Mouse (Mus musculus): Measurements from ENCODE around the gene Immp2l. TPM values are rescaled to one million over a fixed set of nuclear protein-coding genes. Genes with fewer than 3 reads are reported as not detected.
A peak's percentile ranks its signal among the peaks of the same experiment; 100 is the strongest.

Immp2l gene
- polyA plus RNA-seq, 1 experiment from 2014 or later = 8.5 TPM

DNA sequence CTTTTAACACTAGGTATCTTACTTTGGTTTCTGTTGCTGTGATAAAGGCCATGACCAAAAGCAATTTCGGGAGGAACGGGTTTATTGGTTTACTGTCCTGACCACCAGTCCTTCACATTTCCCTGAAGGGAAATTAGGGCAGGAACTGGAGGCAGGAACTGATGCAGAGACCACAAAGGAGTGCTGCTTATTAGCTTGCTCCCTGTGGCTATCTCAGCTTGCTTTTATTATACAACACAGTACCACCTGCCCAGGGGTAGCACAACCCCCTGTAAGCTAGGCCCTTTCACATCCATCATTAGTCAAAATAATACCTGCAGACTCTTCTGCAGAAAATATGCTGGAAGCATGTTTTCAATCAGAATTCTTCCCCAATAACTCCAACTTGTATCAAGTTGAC is 844.4 kb downstream of the Immp2l start:
- H3K9me3 ChIP-seq = peaks cover 6% of the 10 kb centered on the region
- H3K9ac ChIP-seq = no peak overlapping the region
- H3K4me1 ChIP-seq (replicated peaks) = no peaks in the 10 kb centered on the region
- no peaks in the 10 kb centered on the region for H3K27me3 ChIP-seq
- H3K27ac ChIP-seq (replicated peaks) = no peak overlapping the region
- no peak for ATAC-seq (ENCODE audit: low read depth)
- no peak overlapping the region for H3K4me2 ChIP-seq
- H3K4me3 ChIP-seq = no peak overlapping the region
- WGBS = 75% methylated on average over 2 of the region's 2 CpGs
- 0 out of 2 replicates have a peak, but pooled peaks cover 3% of the 10 kb centered on the region for H3K36me3 ChIP-seq

DNA sequence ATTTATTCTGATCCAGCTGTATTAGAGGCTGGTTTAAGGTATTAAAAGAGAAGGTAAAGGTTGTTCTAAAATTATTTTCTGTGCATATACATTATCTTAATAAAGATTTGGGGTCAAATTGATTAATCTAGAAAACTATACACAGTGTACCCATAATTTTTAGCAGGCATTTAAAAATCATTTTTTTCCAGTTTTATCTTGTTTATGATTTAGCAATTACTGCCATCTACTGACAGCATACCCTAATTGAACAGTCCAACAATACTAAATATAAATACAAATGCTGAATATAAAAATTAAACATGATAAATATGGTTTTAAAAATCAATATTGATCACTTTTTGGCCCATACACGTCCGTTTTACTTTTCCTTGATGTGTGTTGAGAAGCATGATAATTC is 850.1 kb downstream of the Immp2l start:
- WGBS = 86% methylated on average over 2 of the region's 2 CpGs
- H3K27ac ChIP-seq (replicated peaks) = no peak overlapping the region
- no peak for ATAC-seq (ENCODE audit: low read depth)

DNA sequence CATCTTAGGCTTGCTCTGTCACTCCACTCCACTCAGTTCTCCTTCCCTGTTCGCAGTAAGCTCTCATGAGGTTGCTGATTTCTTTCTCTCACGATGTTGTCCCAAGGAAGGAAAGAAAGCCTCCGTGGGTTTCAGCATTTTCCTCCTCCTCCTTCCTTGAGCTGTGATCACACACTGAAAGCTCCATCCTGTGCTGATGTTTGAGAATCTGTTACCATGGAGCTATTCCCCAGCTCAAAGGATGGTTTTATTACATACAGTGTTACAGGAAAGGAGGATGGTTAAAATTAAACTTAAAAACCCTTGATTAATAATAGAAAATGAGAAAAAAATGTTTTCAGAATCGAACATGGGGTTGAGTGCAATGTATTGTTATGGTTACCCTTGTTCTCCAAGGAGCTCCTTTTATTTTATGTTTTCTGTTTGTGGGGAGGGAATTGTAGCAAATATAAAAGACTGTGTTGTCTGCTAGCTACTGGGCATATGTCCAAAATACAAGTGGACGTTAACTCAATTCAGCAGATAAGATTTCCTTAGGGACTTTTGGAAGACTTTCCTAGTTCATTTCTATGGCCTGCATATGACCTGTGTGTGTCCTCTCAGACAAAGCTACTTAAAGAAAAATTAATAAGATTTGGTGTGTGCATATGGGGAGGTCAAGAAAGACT is 853.5 kb downstream of the Immp2l start:
- H3K4me3 ChIP-seq = no peak overlapping the region
- H3K9ac ChIP-seq = no peak overlapping the region
- ATAC-seq (ENCODE audit: low read depth) = no peak
- H3K27ac ChIP-seq (replicated peaks) = no peak overlapping the region
- 59% methylated on average over 5 of the region's 5 CpGs for WGBS
- H3K4me1 ChIP-seq (replicated peaks) = no peaks in the 10 kb centered on the region
- H3K36me3 ChIP-seq = no peaks in the 10 kb centered on the region
- H3K4me2 ChIP-seq = no peak overlapping the region
- H3K9me3 ChIP-seq = no peaks in the 10 kb centered on the region
- no peaks in the 10 kb centered on the region for H3K27me3 ChIP-seq

More for the DNA sequence above, 850.1 kb downstream of the Immp2l start:
- no peaks in the 10 kb centered on the region for H3K27me3 ChIP-seq
- no peak overlapping the region for H3K4me2 ChIP-seq
- no peak overlapping the region for H3K4me3 ChIP-seq
- no peak overlapping the region for H3K9ac ChIP-seq
- H3K9me3 ChIP-seq = no peaks in the 10 kb centered on the region
- H3K4me1 ChIP-seq (replicated peaks) = no peaks in the 10 kb centered on the region
- H3K36me3 ChIP-seq = no peaks in the 10 kb centered on the region

DNA sequence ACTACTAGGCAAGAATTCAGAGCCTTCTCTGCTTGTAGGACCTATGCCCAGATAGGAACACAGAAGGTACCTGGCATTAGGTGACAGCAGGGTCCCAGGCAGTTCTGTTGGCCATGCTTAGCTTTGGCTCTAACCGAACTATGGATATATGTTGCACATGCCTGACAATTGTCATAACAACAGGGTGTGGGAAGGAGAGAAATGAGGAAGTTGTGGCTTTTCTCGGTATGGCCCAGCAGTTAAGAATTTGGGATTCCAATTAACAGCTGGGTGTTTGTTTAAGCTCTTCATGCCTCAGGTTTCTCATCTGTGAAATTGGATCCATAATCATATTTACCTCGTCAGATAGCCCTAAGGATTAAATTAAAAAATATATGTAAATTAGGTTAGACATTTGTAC is 854.6 kb downstream of the Immp2l start:
- Histone ChIP-seq H3K4me1 (replicated peaks) (no peaks in the 10 kb centered on the region), H3K4me2 (no peak overlapping the region), H3K9ac (no peak overlapping the region), H3K36me3 (no peaks in the 10 kb centered on the region), H3K27ac (replicated peaks) (no peak overlapping the region), H3K27me3 (no peaks in the 10 kb centered on the region), H3K4me3 (no peak overlapping the region), H3K9me3 (no peaks in the 10 kb centered on the region)
- 86% methylated on average over 3 of the region's 3 CpGs for WGBS
- ATAC-seq (ENCODE audit: low read depth) = no peak

DNA sequence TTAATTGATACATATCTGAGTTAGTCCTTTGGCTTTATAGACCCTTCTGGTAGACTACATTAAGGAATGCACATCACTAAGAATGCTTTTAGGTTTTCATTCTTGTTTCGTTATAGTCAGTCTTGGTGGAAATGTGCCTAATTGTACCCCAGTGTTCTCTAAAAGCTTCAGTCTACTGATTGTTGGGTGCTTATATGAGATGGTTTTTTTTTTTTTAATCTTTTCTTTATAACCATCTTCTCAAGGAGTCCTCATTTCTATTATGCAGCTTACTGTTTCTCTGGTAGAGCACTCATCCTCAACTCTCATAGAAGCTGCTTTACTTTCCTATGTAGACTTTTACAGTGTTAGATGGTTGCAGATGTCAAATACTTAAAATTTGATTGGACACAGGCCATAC is 855.1 kb downstream of the Immp2l start:
- Histone ChIP-seq H3K9ac (no peak overlapping the region), H3K4me3 (no peak overlapping the region), H3K27me3 (no peaks in the 10 kb centered on the region), H3K27ac (replicated peaks) (no peak overlapping the region), H3K4me2 (no peak overlapping the region), H3K9me3 (no peaks in the 10 kb centered on the region), H3K36me3 (no peaks in the 10 kb centered on the region), H3K4me1 (replicated peaks) (no peaks in the 10 kb centered on the region)
- no peak for ATAC-seq (ENCODE audit: low read depth)
- 95% methylated on average over 1 of the region's 1 CpGs for WGBS

DNA sequence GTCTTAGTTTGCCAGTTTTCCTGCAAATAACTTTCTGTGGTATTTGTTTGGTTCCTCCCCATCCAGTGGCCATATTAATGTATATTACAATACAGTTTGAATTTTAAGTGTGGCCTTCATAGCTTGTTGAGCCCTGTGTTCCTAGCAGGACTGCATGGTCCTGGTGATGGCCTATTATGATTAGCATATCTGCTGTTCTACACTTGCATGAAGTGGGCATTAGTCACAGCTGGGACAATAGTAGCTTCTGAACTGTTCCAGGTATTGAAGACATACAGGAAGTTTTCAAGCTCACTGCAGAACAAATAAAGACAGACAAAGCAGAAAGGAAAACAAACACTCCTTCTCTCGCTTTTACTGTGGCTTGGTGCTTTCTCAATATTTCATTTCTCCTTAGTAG is 855.5 kb downstream of the Immp2l start:
- Histone ChIP-seq H3K27ac (replicated peaks) (no peak overlapping the region), H3K4me3 (no peak overlapping the region), H3K9ac (no peak overlapping the region), H3K36me3 (no peaks in the 10 kb centered on the region), H3K4me1 (replicated peaks) (no peaks in the 10 kb centered on the region), H3K4me2 (no peak overlapping the region), H3K9me3 (no peaks in the 10 kb centered on the region), H3K27me3 (no peaks in the 10 kb centered on the region)
- no peak for ATAC-seq (ENCODE audit: low read depth)
- 89% methylated on average over 1 of the region's 1 CpGs for WGBS

DNA sequence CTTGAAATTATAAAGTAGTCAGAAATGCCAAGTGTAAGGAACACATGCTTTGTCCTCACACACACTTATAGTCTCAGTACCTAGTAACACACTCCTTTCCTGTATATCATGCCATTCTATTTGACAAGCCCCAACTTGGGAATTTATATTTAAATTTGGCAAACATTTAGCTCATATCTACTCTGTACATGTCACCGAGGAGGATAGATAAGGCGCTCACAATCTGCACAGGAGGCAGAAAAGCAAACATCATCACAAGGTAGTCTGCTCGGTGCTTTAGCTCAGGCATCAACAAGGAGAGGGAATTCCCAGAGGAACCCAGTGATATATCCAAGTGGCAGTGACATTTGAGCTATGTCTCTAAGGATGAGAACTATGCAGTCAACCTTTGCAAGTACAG is 856.9 kb downstream of the Immp2l start:
- H3K36me3 ChIP-seq = no peaks in the 10 kb centered on the region
- H3K9me3 ChIP-seq = no peaks in the 10 kb centered on the region
- no peak for ATAC-seq (ENCODE audit: low read depth)
- no peaks in the 10 kb centered on the region for H3K4me1 ChIP-seq (replicated peaks)
- no peak overlapping the region for H3K4me2 ChIP-seq
- 89% methylated on average over 3 of the region's 3 CpGs for WGBS
- H3K4me3 ChIP-seq = no peak overlapping the region
- H3K9ac ChIP-seq = no peak overlapping the region
- H3K27me3 ChIP-seq = no peaks in the 10 kb centered on the region
- H3K27ac ChIP-seq (replicated peaks) = no peak overlapping the region

DNA sequence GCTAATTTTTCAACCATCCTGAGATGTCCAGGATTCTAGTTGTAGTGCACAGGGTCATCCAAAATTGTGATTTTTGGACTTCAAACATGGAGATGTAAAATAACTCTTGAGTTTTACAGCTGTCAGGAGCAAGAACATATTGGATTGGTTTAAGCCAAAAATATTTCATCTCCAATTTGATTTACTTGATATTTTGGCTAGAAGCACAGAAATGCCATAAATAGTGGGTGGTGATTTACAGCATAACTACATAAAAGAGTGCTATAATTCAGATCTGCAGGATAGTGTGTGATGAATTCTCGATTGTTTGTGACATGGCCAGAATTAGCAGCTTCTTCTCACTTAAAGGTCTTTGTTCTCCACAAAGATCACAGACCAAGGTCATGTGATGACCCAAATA is 884.1 kb downstream of the Immp2l start:
- no peak for ATAC-seq (ENCODE audit: low read depth)
- H3K36me3 ChIP-seq = no peaks in the 10 kb centered on the region
- no peaks in the 10 kb centered on the region for H3K27me3 ChIP-seq
- H3K4me3 ChIP-seq = no peak overlapping the region
- 62% methylated on average over 1 of the region's 1 CpGs for WGBS
- H3K4me1 ChIP-seq (replicated peaks) = no peaks in the 10 kb centered on the region
- H3K27ac ChIP-seq (replicated peaks) = no peak overlapping the region
- no peak overlapping the region for H3K9ac ChIP-seq
- H3K9me3 ChIP-seq = no peaks in the 10 kb centered on the region
- no peak overlapping the region for H3K4me2 ChIP-seq

DNA sequence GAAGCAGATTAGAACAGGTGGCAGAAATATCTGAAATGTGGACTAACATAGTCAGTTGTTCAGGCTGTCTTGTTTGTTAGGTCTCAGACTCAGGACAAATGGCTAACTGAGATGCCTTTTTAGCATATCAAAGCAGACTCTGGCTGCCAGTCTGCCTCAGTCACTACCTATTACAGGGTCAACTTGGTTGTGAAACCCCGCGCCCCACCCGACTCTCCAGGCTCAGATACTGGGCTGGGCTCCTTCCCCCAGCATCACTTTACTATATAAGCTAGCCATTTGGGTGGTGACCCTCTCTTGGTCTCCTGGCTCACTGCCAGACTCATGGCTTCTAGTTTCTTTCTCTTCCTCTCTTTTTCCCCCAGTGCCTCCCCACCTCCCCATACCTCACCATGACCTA is 887.7 kb downstream of the Immp2l start:
- 78% methylated on average over 3 of the region's 3 CpGs for WGBS
- no peak overlapping the region for H3K4me3 ChIP-seq
- H3K36me3 ChIP-seq = no peaks in the 10 kb centered on the region
- H3K9me3 ChIP-seq = no peaks in the 10 kb centered on the region
- no peak for ATAC-seq (ENCODE audit: low read depth)
- H3K4me1 ChIP-seq (replicated peaks) = no peaks in the 10 kb centered on the region
- no peak overlapping the region for H3K27ac ChIP-seq (replicated peaks)
- H3K4me2 ChIP-seq = no peak overlapping the region
- no peak overlapping the region for H3K9ac ChIP-seq
- H3K27me3 ChIP-seq = no peaks in the 10 kb centered on the region

DNA sequence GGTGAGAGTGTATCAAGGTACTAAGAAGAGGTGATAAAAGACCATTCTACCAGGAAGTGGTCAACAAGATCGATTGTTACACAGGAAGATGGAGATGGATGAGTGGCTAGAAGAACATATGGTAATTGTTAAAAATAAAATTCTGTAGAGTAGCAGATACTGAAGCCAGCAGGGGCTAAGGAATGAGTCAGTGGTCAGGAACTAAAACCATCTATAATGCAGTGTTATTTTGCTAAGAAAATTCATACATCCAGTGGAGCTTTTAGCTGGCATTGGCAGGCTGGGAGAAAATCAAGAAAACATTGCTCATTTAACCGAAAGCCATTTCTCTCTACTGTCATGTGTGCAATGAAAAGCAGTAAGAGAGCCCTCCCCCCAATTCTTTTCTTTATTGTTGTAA is 913.9 kb downstream of the Immp2l start:
- no peaks in the 10 kb centered on the region; the same call in 1 of the 2 replicates for H3K4me1 ChIP-seq (replicated peaks)
- H3K27ac ChIP-seq (replicated peaks) = no peak overlapping the region
- no peaks in the 10 kb centered on the region for H3K9me3 ChIP-seq
- no peak overlapping the region for H3K4me3 ChIP-seq
- H3K9ac ChIP-seq = no peak overlapping the region
- ATAC-seq (ENCODE audit: low read depth) = no peak
- no peaks in the 10 kb centered on the region for H3K36me3 ChIP-seq
- no peaks in the 10 kb centered on the region for H3K27me3 ChIP-seq
- WGBS = 74% methylated on average over 2 of the region's 2 CpGs
- H3K4me2 ChIP-seq = no peak overlapping the region

DNA sequence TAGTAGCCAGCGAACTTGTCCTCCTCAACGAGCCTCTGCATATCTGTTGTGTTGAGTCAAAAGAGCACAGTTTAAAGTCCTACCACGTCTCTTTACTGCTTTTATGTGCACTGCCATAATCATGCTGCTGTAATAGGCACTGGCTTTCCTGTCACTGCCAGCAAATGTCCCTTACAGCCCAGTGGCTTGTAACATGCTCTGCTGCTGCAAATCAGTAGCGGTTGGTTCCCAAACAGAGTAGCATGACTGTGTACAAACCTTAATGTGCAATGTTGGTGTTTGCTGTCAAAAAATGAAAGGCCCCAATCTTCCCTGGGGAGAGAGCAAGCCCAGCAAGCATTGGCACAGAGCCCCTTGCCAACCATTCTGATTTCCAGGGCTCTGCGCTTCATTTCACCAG is 918.0 kb downstream of the Immp2l start:
- Histone ChIP-seq H3K4me3 (no peak overlapping the region), H3K4me2 (no peak overlapping the region), H3K36me3 (no peaks in the 10 kb centered on the region), H3K4me1 (replicated peaks) (peaks cover 10% of the 10 kb centered on the region), H3K27ac (replicated peaks) (no peak overlapping the region), H3K9ac (no peak overlapping the region), H3K9me3 (no peaks in the 10 kb centered on the region), H3K27me3 (no peaks in the 10 kb centered on the region)
- WGBS = 67% methylated on average over 5 of the region's 5 CpGs
- ATAC-seq (ENCODE audit: low read depth) = no peak

DNA sequence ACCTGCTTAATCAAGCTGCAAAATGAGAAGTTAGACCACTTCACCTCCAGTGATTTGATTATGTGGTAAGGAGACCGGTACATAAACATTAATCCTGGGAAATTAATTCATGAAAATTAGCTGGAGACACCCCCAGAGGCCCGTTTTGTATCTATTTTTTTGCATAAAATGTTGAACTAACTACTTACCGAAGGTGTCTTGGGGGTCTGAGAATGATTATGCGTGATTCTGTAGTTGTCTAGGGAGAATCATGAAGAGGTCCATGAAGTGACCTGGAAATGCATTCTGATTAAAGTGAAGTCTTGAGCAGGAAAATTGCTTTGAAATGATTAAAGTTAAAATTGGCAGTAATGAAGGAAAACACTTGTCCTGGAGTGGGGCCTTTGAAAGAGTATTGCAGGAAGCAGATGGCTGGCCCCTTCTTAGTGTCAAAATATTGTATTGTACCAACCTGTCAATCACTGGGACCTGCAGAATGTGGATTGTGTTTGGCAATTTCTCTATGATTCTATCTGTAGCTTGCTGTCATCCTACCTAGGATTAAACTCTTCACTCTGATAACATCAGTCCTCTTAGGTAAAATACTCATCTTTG is 920.3 kb downstream of the Immp2l start:
- Histone ChIP-seq H3K9ac (no peak overlapping the region), H3K9me3 (no peaks in the 10 kb centered on the region), H3K27me3 (no peaks in the 10 kb centered on the region), H3K4me1 (replicated peaks) (peaks cover 10% of the 10 kb centered on the region), H3K27ac (replicated peaks) (no peak overlapping the region), H3K4me2 (no peak overlapping the region), H3K4me3 (no peak overlapping the region), H3K36me3 (no peaks in the 10 kb centered on the region)
- WGBS = 56% methylated on average over 4 of the region's 4 CpGs
- ATAC-seq (ENCODE audit: low read depth) = peak; percentile 50; the same call in 1 of the 2 replicates

DNA sequence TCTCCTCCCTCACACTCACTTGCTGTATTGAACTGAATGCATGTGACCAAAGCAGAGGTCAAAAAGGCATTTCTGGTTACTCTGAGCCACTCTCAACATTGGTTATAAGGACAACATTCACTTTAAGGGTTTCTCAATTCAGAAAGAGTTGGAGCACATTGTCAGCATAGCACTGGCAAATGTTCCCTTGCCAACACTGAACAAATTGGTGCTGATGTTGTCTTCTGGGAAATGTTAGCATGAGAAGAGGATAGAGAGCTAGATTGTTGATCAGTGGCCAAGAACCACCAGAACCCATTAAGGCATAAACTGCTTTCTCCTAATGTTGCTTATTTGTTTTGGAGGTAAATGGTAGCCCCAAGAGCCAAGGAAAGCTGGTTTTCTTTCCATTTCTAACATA is 922.6 kb downstream of the Immp2l start:
- Histone ChIP-seq H3K27ac (replicated peaks) (no peak overlapping the region), H3K4me3 (no peak overlapping the region), H3K4me2 (no peak overlapping the region), H3K4me1 (replicated peaks) (peaks cover 10% of the 10 kb centered on the region), H3K9ac (no peak overlapping the region), H3K27me3 (no peaks in the 10 kb centered on the region), H3K36me3 (no peaks in the 10 kb centered on the region), H3K9me3 (no peaks in the 10 kb centered on the region)
- ATAC-seq (ENCODE audit: low read depth) = no peak

Data from neural tube, embryonic 13.5 days (tissue).